Mouse (Mus musculus): Measurements from ENCODE around the gene Skil.

- TF ChIP-seq CTCF (IDR thresholded peaks at IDR 0.05; ENCODE audit: borderline replicate concordance, insufficient read depth, low read length): no peak
- TF ChIP-seq POLR2A (IDR thresholded peaks at IDR 0.05; ENCODE audit: low read depth, low read length): no peak
Measured at GRCm38 (mm10) chr3:31061786-31062120, 33.1 kb upstream of the Skil start.

All from embryonic fibroblast, embryonic 13.5 days (primary cell).